8 mouse cellular contexts compared by ENCODE assay signal in genomic region chr17:50189381-50190012, GRCm38 (mm10). TPM values are rescaled to one million over a fixed set of nuclear protein-coding genes. Genes with fewer than 3 reads are reported as not detected.
A peak's percentile ranks its signal among the peaks of the same experiment; 100 is the strongest.
DNase-seq lines count a peak whose midpoint lies in the region; ATAC-seq and TF ChIP-seq lines count a peak whose summit lies in the region.

No protein-coding gene starts in this region.

- WGBS in intestine, embryonic 14.5 days: 2% methylated on average over 24 of the region's 24 CpGs
- under 1% methylated on average over 24 of the region's 24 CpGs for WGBS in liver, embryonic 13.5 days (ENCODE audit: insufficient replicate concordance)
- WGBS in stomach, embryonic 15.5 days: 2% methylated on average over 24 of the region's 24 CpGs

- intact Hi-C loops in left cerebral cortex, adult 2 months (cut with DNase I): loop anchor here (5.0 kb wide), 1 partner anchor 237 kb away; no protein-coding TSS in a partner anchor

- no peaks in the 10 kb centered on the region for H3K4me1 ChIP-seq in intestine, embryonic 14.5 days (replicated peaks; ENCODE audit: control insufficient read depth, insufficient read depth, low read length)
- peaks cover 20% of the 10 kb centered on the region for H3K4me1 ChIP-seq in liver, embryonic 13.5 days (replicated peaks)
- H3K4me1 ChIP-seq in stomach, embryonic 15.5 days: peaks cover 8% of the 10 kb centered on the region

- H3K27me3 ChIP-seq in intestine, embryonic 14.5 days (replicated peaks; ENCODE audit: control insufficient read depth, insufficient read depth, low read length): peaks cover 33% of the 10 kb centered on the region
- peaks cover 42% of the 10 kb centered on the region for H3K27me3 ChIP-seq in liver, embryonic 13.5 days
- peaks cover 21% of the 10 kb centered on the region for H3K27me3 ChIP-seq in stomach, embryonic 15.5 days (replicated peaks)

- no peak overlapping the region for H3K27ac ChIP-seq in left cerebral cortex, adult 2 months
- H3K27ac ChIP-seq in intestine, embryonic 14.5 days (ENCODE audit: low read depth): no peak overlapping the region
- H3K27ac ChIP-seq in liver, embryonic 13.5 days: no peak overlapping the region
- H3K27ac ChIP-seq in stomach, embryonic 15.5 days: no peak overlapping the region

- peak; percentile 61 for ATAC-seq in granulocyte monocyte progenitor cell, adult 5-6 weeks (replicated peaks; ENCODE audit: poor library complexity, severe bottlenecking)
- peak; percentile 29; the same call in 1 of the 2 replicates for ATAC-seq in intestine, embryonic 14.5 days (replicated peaks; ENCODE audit: low FRiP score, low TSS enrichment, low read depth)
- ATAC-seq in liver, embryonic 13.5 days (ENCODE audit: low read depth): peak; percentile 55
- 0 out of 2 replicates have a peak, but pooled peaks have one; percentile 13 for ATAC-seq in stomach, embryonic 15.5 days (ENCODE audit: insufficient read depth, low FRiP score, low read depth)

- peak overlapping the region; percentile 69 for H3K4me3 ChIP-seq in left cerebral cortex, adult 2 months
- H3K4me3 ChIP-seq in intestine, embryonic 14.5 days (ENCODE audit: low read depth, low read length): peak overlapping the region; percentile 57
- peak overlapping the region; percentile 64 for H3K4me3 ChIP-seq in liver, embryonic 13.5 days (replicated peaks)
- peak overlapping the region; percentile 72 for H3K4me3 ChIP-seq in stomach, embryonic 15.5 days (replicated peaks)

- no peaks in the 10 kb centered on the region for H3K36me3 ChIP-seq in intestine, embryonic 14.5 days (ENCODE audit: control insufficient read depth, insufficient read depth, low read length)
- no peaks in the 10 kb centered on the region for H3K36me3 ChIP-seq in liver, embryonic 13.5 days
- no peaks in the 10 kb centered on the region for H3K36me3 ChIP-seq in stomach, embryonic 15.5 days

- peak; percentile 56 for TF ChIP-seq CTCF in left cerebral cortex, adult 2 months (IDR thresholded peaks at IDR 0.05)

- H3K9me3 ChIP-seq in intestine, embryonic 14.5 days (ENCODE audit: control insufficient read depth, low read length): no peaks in the 10 kb centered on the region
- H3K9me3 ChIP-seq in liver, embryonic 13.5 days (replicated peaks): no peaks in the 10 kb centered on the region
- no peaks in the 10 kb centered on the region for H3K9me3 ChIP-seq in stomach, embryonic 15.5 days

- H3K4me2 ChIP-seq in intestine, embryonic 14.5 days (ENCODE audit: low read length): peak overlapping the region; percentile 99
- peak overlapping the region; percentile 81 for H3K4me2 ChIP-seq in liver, embryonic 13.5 days
- peak overlapping the region; percentile 98 for H3K4me2 ChIP-seq in stomach, embryonic 15.5 days

- peak overlapping the region; percentile 54 for H3K9ac ChIP-seq in intestine, embryonic 14.5 days (ENCODE audit: low read length)
- peak overlapping the region; percentile 59 for H3K9ac ChIP-seq in liver, embryonic 13.5 days
- H3K9ac ChIP-seq in stomach, embryonic 15.5 days: peak overlapping the region; percentile 46

- DNase-seq in left cerebral cortex, adult 2 months (ENCODE audit: extremely low spot score in 1 of 2, low spot score in 2 of 2): peak in 1 of 2 experiments; percentile 41
- DNase-seq in left cerebral cortex, adult 8-10 months (ENCODE audit: low spot score in 2 of 2): no peak
- peak; percentile 78 for DNase-seq in embryo, embryonic 11 days
- peak; percentile 73 for DNase-seq in intestine, embryonic 14.5 days (ENCODE audit: low spot score)
- DNase-seq in liver, embryonic 13.5 days: peak; percentile 43
- peak; percentile 21 to 64 for DNase-seq in monocyte, adult 2 months (ENCODE audit: low read depth in 1 of 2, low spot score in 2 of 2)

RNA-seq across cellular contexts. Expression of gene Rftn1, which starts 1.0 kb away (rescaled TPM):
- 1 to 10 TPM; 8.4 to 9.4 TPM for total RNA-seq in left cerebral cortex, adult 2 months (2021)
- 10 to 100 TPM; 11.5 to 15.3 (median 13.1) TPM for total RNA-seq in left cerebral cortex, adult 8-10 months (2022)
- total RNA-seq in granulocyte monocyte progenitor cell, adult 5-6 weeks (2014; fragmentation: Nextera tagmentation): 9.8 and 25.8 TPM in 2 replicates
- total RNA-seq in granulocyte monocyte progenitor cell, adult 5-6 weeks (2017): 26.4 and 32.4 TPM in 2 replicates
- 9.7 and 11.0 TPM in 2 replicates for polyA plus RNA-seq in intestine, embryonic 14.5 days (2014; fragmentation: Nextera tagmentation; extraction: Ambion mirVana)
- 5.7 and 6.0 TPM in 2 replicates for polyA plus RNA-seq in liver, embryonic 13.5 days (2015; fragmentation: Nextera tagmentation; extraction: Ambion mirVana)
- polyA plus RNA-seq in stomach, embryonic 15.5 days (2015; fragmentation: Nextera tagmentation; extraction: Ambion mirVana): 11.4 and 12.6 TPM in 2 replicates

Comparison
In these comparisons a context has a peak if more than half of its experiments do, and no peak if none do; other contexts are left out.
1. DNase-seq: peak in embryo, embryonic 11 days (single experiment), intestine, embryonic 14.5 days (single experiment), liver, embryonic 13.5 days (single experiment) and monocyte, adult 2 months (2 of 2); none in left cerebral cortex, adult 8-10 months (0 of 2).
2. Peak in every context shown above with its lines, with median percentiles within 50 percentile points of each other: H3K4me3 ChIP-seq, ATAC-seq, H3K4me2 ChIP-seq and H3K9ac ChIP-seq.